Mouse (Mus musculus): Measurements from ENCODE around the gene Plpp3. TPM values are rescaled to one million over a fixed set of nuclear protein-coding genes. Genes with fewer than 3 reads are reported as not detected.
A peak's percentile ranks its signal among the peaks of the same experiment; 100 is the strongest.

The Plpp3 gene
- total RNA-seq (2021) (100 to 1,000 TPM; 237 to 336 TPM), polyA plus RNA-seq (2012; rRNA removed) (246 and 342 TPM in 2 replicates)
- long read RNA-seq, transcript Plpp3-201 (6 exons, 3,159 nt), result major isoform, 119 of 128 reads
- long read RNA-seq, partial matches to known transcripts, result 6 of 128 reads
- long read RNA-seq, other reads (novel, unspliced or antisense), result 3 of 128 reads

GRCm38 (mm10) chr4:105157276-105158168, at the start of gene Plpp3:
Plpp3 (plus strand) TSS chr4:105157347.
- DNase-seq, result peak; percentile 97

GRCm38 (mm10) chr4:105107943-105108640, 49.1 kb upstream of the Plpp3 start:
- no peak for DNase-seq

GRCm38 (mm10) chr4:105108641-105109198, 48.4 kb upstream of the Plpp3 start:
- no peak for DNase-seq

GRCm38 (mm10) chr4:105109199-105109989, 47.8 kb upstream of the Plpp3 start, which contains the start of gene Prkaa2:
Prkaa2 (minus strand) TSS chr4:105109890.
- DNase-seq, result peak; percentile 90

- no peak for DNase-seq
These were observed 47.0 kb upstream of the Plpp3 start for GRCm38 (mm10) chr4:105109990-105110683.

GRCm38 (mm10) chr4:105110684-105111035, 46.5 kb upstream of the Plpp3 start:
- DNase-seq, result no peak

- no peak for DNase-seq
These were observed 45.4 kb upstream of the Plpp3 start for GRCm38 (mm10) chr4:105111770-105112169.

GRCm38 (mm10) chr4:105113042-105113441, 44.1 kb upstream of the Plpp3 start:
- no peak for DNase-seq

GRCm38 (mm10) chr4:105113468-105113867, 43.7 kb upstream of the Plpp3 start:
- no peak for DNase-seq

GRCm38 (mm10) chr4:105121081-105121480, 36.1 kb upstream of the Plpp3 start:
- no peak for DNase-seq

- DNase-seq, result peak; percentile 73
These were observed 34.7 kb upstream of the Plpp3 start for GRCm38 (mm10) chr4:105122429-105122828.

GRCm38 (mm10) chr4:105129212-105129611, 27.9 kb upstream of the Plpp3 start:
- DNase-seq, result no peak

GRCm38 (mm10) chr4:105131756-105132314, 25.3 kb upstream of the Plpp3 start:
- no peak for DNase-seq

- no peak for DNase-seq
These were observed 23.6 kb upstream of the Plpp3 start for GRCm38 (mm10) chr4:105133350-105134050.

GRCm38 (mm10) chr4:105149492-105149891, 7.7 kb upstream of the Plpp3 start:
- no peak for DNase-seq

GRCm38 (mm10) chr4:105151911-105152690, 5.0 kb upstream of the Plpp3 start:
- peak; percentile 81 for DNase-seq

- DNase-seq, result no peak
These were observed 3.9 kb upstream of the Plpp3 start for GRCm38 (mm10) chr4:105153227-105153626.

- no peak for DNase-seq
These were observed 866 bp upstream of the Plpp3 start for GRCm38 (mm10) chr4:105156281-105156680.

- no peak for DNase-seq
These were observed 232 bp upstream of the Plpp3 start for GRCm38 (mm10) chr4:105156955-105157275.
